Mouse (Mus musculus) heart, embryonic 15.5 days (tissue): Measurements from ENCODE around the gene Lsm7. TPM values are rescaled to one million over a fixed set of nuclear protein-coding genes. Genes with fewer than 3 reads are reported as not detected.
A peak's percentile ranks its signal among the peaks of the same experiment; 100 is the strongest.
"Not testable (repeated sequence)": the region's sequence is repeated elsewhere in the genome, so short reads cannot be mapped to it uniquely, and the experiment has no call there.

Source experiments
- ATAC-seq: fragments of 200-750 bp; cut with Nextera tagmentation; replicated peaks from 2 replicates; pipeline ENCODE4 v1.8.0; 2017; ENCODE audit warnings: low read depth, moderate TSS enrichment; ENCODE audit not compliant: insufficient number of reproducible peaks, insufficient read depth, low FRiP score
- H3K27ac ChIP-seq: fragments of 300-500 bp; sonication (generic); 2 replicates; pipeline ENCODE4 v1.5.1; 2015; ENCODE audit warnings: mild to moderate bottlenecking, inconsistent platforms
- H3K27me3 ChIP-seq: fragments of 300-500 bp; sonication (generic); 2 replicates; pipeline ENCODE4 v1.6.1; 2015; ENCODE audit warnings: inconsistent platforms
- H3K36me3 ChIP-seq: fragments of 300-500 bp; sonication (generic); 2 replicates; pipeline ENCODE4 v1.6.1; 2015; ENCODE audit warnings: mild to moderate bottlenecking, inconsistent platforms
- H3K4me1 ChIP-seq: fragments of 300-500 bp; sonication (generic); replicated peaks from 2 replicates; pipeline ENCODE4 v1.6.1; 2015; ENCODE audit warnings: inconsistent platforms
- H3K4me2 ChIP-seq: fragments of 300-500 bp; sonication (generic); 2 replicates; pipeline ENCODE4 v1.6.1; 2015; ENCODE audit warnings: inconsistent platforms, mild to moderate bottlenecking, moderate library complexity
- H3K4me3 ChIP-seq: fragments of 300-500 bp; sonication (generic); 2 replicates; pipeline ENCODE4 v1.5.1; 2015; ENCODE audit warnings: mild to moderate bottlenecking, inconsistent platforms
- H3K9ac ChIP-seq: fragments of 300-500 bp; sonication (generic); 2 replicates; pipeline ENCODE4 v1.6.1; 2015; ENCODE audit warnings: mild to moderate bottlenecking, inconsistent platforms
- H3K9me3 ChIP-seq: fragments of 300-500 bp; sonication (generic); replicated peaks from 2 replicates; pipeline ENCODE4 v1.6.1; 2016; ENCODE audit warnings: inconsistent platforms
- WGBS: fragments of 180-500 bp; shearing (Covaris S2); methylation state at CpG from one replicate; pipeline ENCODE4 v1.1.7; 2015; ENCODE audit warnings: mixed read lengths; 5-methylcytosine and 5-hydroxymethylcytosine counted together
- polyA plus RNA-seq: library from polyadenylated mRNA; unstranded; fragments of >200 nt; fragmentation: Nextera tagmentation; extraction: Ambion mirVana; gene quantifications from 2 replicates; pipeline ENCODE4 v1.2.1, GENCODE M21; 2015

The Lsm7 gene
- polyA plus RNA-seq, 1 experiment from 2014 or later, result 154 TPM

GRCm38 (mm10) chr10:80831136-80831535 lies 23.9 kb downstream of the Lsm7 start:
- peaks cover 47% of the 10 kb centered on the region for H3K4me1 ChIP-seq
- peaks cover 30% of the 10 kb centered on the region for H3K27me3 ChIP-seq
- no peak overlapping the region for H3K4me2 ChIP-seq
- ATAC-seq, result no peak
- H3K27ac ChIP-seq, result no peak overlapping the region
- H3K36me3 ChIP-seq, result peaks cover 19% of the 10 kb centered on the region
- no peak overlapping the region for H3K4me3 ChIP-seq
- no peaks in the 10 kb centered on the region for H3K9me3 ChIP-seq
- no peak overlapping the region for H3K9ac ChIP-seq
- WGBS, result 9% methylated on average over 9 of the region's 9 CpGs

GRCm38 (mm10) chr10:80829359-80830278 lies 25.4 kb downstream of the Lsm7 start:
- no peak for ATAC-seq
- H3K36me3 ChIP-seq, result peaks cover 19% of the 10 kb centered on the region
- WGBS, result 30% methylated on average over 1 of the region's 1 CpGs
- no peak overlapping the region for H3K4me3 ChIP-seq
- no peak overlapping the region for H3K27ac ChIP-seq
- peaks cover 42% of the 10 kb centered on the region for H3K4me1 ChIP-seq
- no peaks in the 10 kb centered on the region for H3K9me3 ChIP-seq
- no peak overlapping the region for H3K9ac ChIP-seq
- peaks cover 15% of the 10 kb centered on the region for H3K27me3 ChIP-seq
- H3K4me2 ChIP-seq, result no peak overlapping the region

GRCm38 (mm10) chr10:80828587-80828986 lies 26.4 kb downstream of the Lsm7 start:
- H3K9me3 ChIP-seq, H3K27ac ChIP-seq, H3K9ac ChIP-seq, H3K27me3 ChIP-seq, ATAC-seq: not testable (repeated sequence)
- Histone ChIP-seq H3K4me1 (peaks cover 40% of the 10 kb centered on the region), H3K4me2 (peak overlapping the region; percentile 93), H3K4me3 (peak overlapping the region; percentile 82), H3K36me3 (peaks cover 19% of the 10 kb centered on the region)
- 78% methylated on average over 9 of the region's 9 CpGs for WGBS

DNA sequence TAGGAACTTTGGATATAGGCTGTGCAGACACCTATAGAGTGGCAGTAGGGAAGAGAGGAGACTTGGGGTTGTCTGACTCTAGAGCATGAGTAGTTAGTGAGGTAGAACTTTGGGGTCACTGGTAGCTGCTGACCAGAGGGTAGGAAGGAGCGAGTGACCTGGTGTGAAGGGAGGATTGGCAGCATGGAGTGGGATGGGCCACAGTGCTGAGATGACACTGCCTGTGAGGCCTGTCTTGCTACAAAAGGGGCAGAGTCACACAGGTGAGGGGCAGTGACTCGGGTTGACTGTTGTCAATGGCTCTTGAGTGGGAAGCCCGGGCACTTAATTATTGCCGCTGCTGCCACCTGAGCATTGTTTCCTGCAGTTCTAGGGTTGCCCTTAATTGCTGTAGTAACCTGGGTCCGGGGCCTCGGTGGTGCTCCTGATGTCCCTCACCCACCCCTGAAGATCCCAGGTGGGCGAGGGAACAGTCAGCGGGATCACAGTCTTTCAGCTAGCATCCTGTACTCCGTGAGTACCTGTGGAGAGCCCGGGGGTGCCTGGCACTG lies 27.1 kb downstream of the Lsm7 start:
- Histone ChIP-seq H3K36me3 (peaks cover 19% of the 10 kb centered on the region), H3K4me2 (peak overlapping the region; percentile 93), H3K27me3 (no peaks in the 10 kb centered on the region), H3K4me1 (peaks cover 40% of the 10 kb centered on the region), H3K9ac (peak overlapping the region; percentile 90), H3K4me3 (peak overlapping the region; percentile 82), H3K27ac (no peak overlapping the region), H3K9me3 (no peaks in the 10 kb centered on the region)
- no peak for ATAC-seq
- 62% methylated on average over 10 of the region's 10 CpGs for WGBS

DNA sequence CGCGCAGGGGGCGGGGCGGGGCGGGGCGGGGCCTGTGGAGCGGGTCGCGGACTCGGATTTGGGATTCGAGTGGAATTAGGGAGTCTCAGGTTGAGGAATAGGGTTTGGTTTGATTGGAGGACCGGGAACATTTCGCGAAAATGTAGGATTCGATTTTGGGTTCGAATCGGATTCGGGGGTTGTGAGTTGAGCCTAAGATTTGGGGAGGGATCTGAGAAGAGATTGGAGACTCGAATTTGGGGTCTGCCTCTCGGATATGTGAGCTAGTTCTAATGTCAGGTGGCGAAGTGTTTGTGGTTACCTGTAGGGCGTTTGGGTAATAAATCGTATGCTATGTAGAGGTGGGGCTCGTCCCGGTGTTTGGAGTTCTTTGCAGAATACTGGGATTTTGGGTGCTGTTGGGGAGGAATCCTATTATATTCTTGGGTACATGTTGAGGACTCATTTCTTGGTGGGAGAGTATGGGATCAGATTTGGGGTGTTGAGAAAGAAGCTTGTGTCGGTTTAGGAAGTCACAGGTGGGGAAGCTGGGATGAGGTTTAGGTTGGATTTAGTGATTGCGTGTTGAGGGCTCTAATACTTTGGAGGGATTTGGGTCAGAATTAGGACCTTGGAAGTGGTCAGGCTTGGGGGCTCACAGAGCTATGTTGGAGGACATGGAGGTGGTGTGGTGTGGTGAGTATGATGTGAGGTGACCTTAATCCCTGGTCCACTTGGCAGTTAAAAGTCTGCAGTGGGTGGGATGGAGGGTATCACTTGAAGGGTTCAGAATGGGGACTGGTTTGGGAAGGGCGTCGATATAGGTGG lies 27.7 kb downstream of the Lsm7 start:
- peak overlapping the region; percentile 90 for H3K9ac ChIP-seq
- 4% methylated on average over 29 of the region's 29 CpGs for WGBS
- peak overlapping the region; percentile 93 for H3K4me2 ChIP-seq
- H3K27me3 ChIP-seq, result no peaks in the 10 kb centered on the region
- peaks cover 40% of the 10 kb centered on the region for H3K4me1 ChIP-seq
- no peak for ATAC-seq
- peak overlapping the region; percentile 94 for H3K27ac ChIP-seq
- peaks cover 19% of the 10 kb centered on the region for H3K36me3 ChIP-seq
- peak overlapping the region; percentile 82 for H3K4me3 ChIP-seq
- no peaks in the 10 kb centered on the region for H3K9me3 ChIP-seq

- H3K27me3 ChIP-seq, result no peaks in the 10 kb centered on the region
Measured at GRCm38 (mm10) chr10:80826151-80827062, 28.6 kb downstream of the Lsm7 start, which contains the start of gene Oaz1. TSS of gene Oaz1 (plus strand) at chr10:80826656.

GRCm38 (mm10) chr10:80824827-80825226 lies 30.2 kb downstream of the Lsm7 start:
- Histone ChIP-seq H3K27me3 (no peaks in the 10 kb centered on the region), H3K27ac (no peak overlapping the region), H3K4me3 (no peak overlapping the region), H3K4me2 (no peak overlapping the region), H3K9me3 (no peaks in the 10 kb centered on the region), H3K9ac (no peak overlapping the region), H3K36me3 (peaks cover 8% of the 10 kb centered on the region), H3K4me1 (peaks cover 24% of the 10 kb centered on the region)
- 66% methylated on average over 2 of the region's 2 CpGs for WGBS
- ATAC-seq, result no peak

More at GRCm38 (mm10) chr10:80826151-80827062, 28.6 kb downstream of the Lsm7 start, which contains the start of gene Oaz1:
- Histone ChIP-seq H3K4me3 (peak within 1 kb of the TSS; percentile 82), H3K9me3 (no peaks in the 10 kb centered on the region), H3K27ac (peak within 1 kb of the TSS; percentile 94), H3K36me3 (peaks cover 19% of the 10 kb centered on the region), H3K9ac (peak within 1 kb of the TSS; percentile 90), H3K4me2 (peak within 1 kb of the TSS; percentile 93), H3K4me1 (peaks cover 39% of the 10 kb centered on the region)
- ATAC-seq, result peak; percentile 98
- under 1% methylated on average over 78 of the region's 82 CpGs for WGBS

DNA sequence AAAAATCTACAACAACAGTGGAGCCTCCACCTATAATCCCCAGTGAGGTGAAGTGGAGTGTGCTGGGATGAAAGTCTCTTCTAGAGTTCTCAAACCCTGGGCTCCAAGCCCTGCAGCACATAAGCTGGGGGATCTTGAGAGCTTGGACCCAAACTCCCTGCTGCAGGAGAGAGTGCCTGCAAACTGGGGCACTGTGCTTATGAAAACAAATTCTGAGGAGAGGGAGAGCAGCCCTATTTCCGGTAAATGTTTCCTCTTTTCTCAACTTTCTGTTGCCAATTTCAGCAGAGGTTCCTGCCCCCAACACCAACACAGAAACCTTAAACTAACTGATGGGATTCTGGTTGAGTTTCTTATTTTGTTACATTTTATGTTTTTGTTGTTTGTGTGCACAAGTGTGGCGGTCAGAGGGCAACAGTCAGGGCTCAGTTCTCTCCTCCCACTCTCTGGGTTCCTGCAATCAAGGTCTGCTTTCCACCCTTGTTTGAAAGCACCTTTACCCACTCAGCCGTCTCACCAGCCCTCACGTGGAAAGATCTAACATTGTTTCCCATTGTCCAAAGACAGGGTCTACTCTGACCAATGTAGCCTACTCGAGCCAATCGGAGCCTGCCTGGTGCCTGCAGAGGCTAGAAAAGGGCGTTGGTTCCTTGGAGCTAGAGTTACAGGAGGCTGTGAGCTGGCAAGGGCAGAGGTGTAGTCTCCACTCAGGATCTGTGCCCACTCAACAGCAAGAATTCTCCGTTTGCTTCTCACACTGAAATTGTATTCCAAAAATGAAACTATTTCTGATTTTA lies 31.0 kb downstream of the Lsm7 start:
- Histone ChIP-seq H3K4me2 (no peak overlapping the region), H3K27me3 (no peaks in the 10 kb centered on the region), H3K9me3 (no peaks in the 10 kb centered on the region), H3K4me3 (no peak overlapping the region), H3K9ac (no peak overlapping the region), H3K4me1 (peaks cover 16% of the 10 kb centered on the region), H3K36me3 (peaks cover under 1% of the 10 kb centered on the region; the same call in 1 of the 2 replicates), H3K27ac (0 out of 2 replicates have a peak overlapping the region, but pooled peaks have one; percentile 18)
- no peak for ATAC-seq
- WGBS, result 55% methylated on average over 8 of the region's 8 CpGs

GRCm38 (mm10) chr10:80823316-80823715 lies 31.7 kb downstream of the Lsm7 start:
- H3K27me3 ChIP-seq, result no peaks in the 10 kb centered on the region
- peaks cover 13% of the 10 kb centered on the region for H3K4me1 ChIP-seq
- H3K36me3 ChIP-seq, result no peaks in the 10 kb centered on the region
- H3K9ac ChIP-seq, result no peak overlapping the region
- H3K27ac ChIP-seq, result 0 out of 2 replicates have a peak overlapping the region, but pooled peaks have one; percentile 18
- ATAC-seq, result no peak
- no peak overlapping the region for H3K4me3 ChIP-seq
- 89% methylated on average over 1 of the region's 1 CpGs for WGBS
- no peak overlapping the region for H3K4me2 ChIP-seq
- no peaks in the 10 kb centered on the region for H3K9me3 ChIP-seq

GRCm38 (mm10) chr10:80822528-80822927 lies 32.5 kb downstream of the Lsm7 start:
- no peak overlapping the region for H3K4me3 ChIP-seq
- H3K36me3 ChIP-seq, result no peaks in the 10 kb centered on the region
- H3K4me2 ChIP-seq, result no peak overlapping the region
- no peaks in the 10 kb centered on the region for H3K27me3 ChIP-seq
- ATAC-seq, result no peak
- H3K9me3 ChIP-seq, result no peaks in the 10 kb centered on the region
- no peak overlapping the region for H3K27ac ChIP-seq
- 80% methylated on average over 5 of the region's 5 CpGs for WGBS
- no peak overlapping the region for H3K9ac ChIP-seq
- H3K4me1 ChIP-seq, result peaks cover 5% of the 10 kb centered on the region
